Mouse (Mus musculus) embryonic facial prominence, embryonic 12.5 days (tissue): Measurements from ENCODE around the gene Nosip. TPM values are rescaled to one million over a fixed set of nuclear protein-coding genes. Genes with fewer than 3 reads are reported as not detected.

Experiments used
- ATAC-seq: fragments of 200-750 bp; cut with Nextera tagmentation; 2 replicates; pipeline ENCODE4 v1.8.0; 2017; ENCODE audit not compliant: insufficient number of reproducible peaks, insufficient read depth, low FRiP score, low TSS enrichment
- H3K27ac ChIP-seq: fragments of 300-500 bp; sonication (generic); 2 replicates; pipeline ENCODE4 v1.5.1; 2016; ENCODE audit warnings: mild to moderate bottlenecking
- H3K27me3 ChIP-seq: fragments of 300-500 bp; sonication (generic); 2 replicates; pipeline ENCODE4 v1.6.1; 2016; ENCODE audit warnings: mild to moderate bottlenecking, moderate library complexity
- H3K36me3 ChIP-seq: fragments of 300-500 bp; sonication (generic); 2 replicates; pipeline ENCODE4 v1.6.1; 2016; ENCODE audit warnings: mild to moderate bottlenecking
- H3K4me1 ChIP-seq: fragments of 300-500 bp; sonication (generic); 2 replicates; pipeline ENCODE4 v1.6.1; 2016
- H3K4me2 ChIP-seq: fragments of 300-500 bp; sonication (generic); replicated peaks from 2 replicates; pipeline ENCODE4 v1.6.1; 2016; ENCODE audit warnings: mild to moderate bottlenecking, moderate library complexity
- H3K4me3 ChIP-seq: fragments of 300-500 bp; sonication (generic); 2 replicates; pipeline ENCODE4 v1.5.1; 2016; ENCODE audit warnings: mild to moderate bottlenecking
- H3K9ac ChIP-seq: fragments of 300-500 bp; sonication (generic); 2 replicates; pipeline ENCODE4 v1.6.1; 2016; ENCODE audit warnings: mild to moderate bottlenecking, moderate library complexity
- H3K9me3 ChIP-seq: fragments of 300-500 bp; sonication (generic); 2 replicates; pipeline ENCODE4 v1.6.1; 2016; ENCODE audit warnings: mild to moderate bottlenecking, moderate library complexity
- WGBS: fragments of 180-500 bp; shearing (Covaris S2); methylation state at CpG from one replicate; pipeline ENCODE4 v1.1.7; 2016; 5-methylcytosine and 5-hydroxymethylcytosine counted together
- polyA plus RNA-seq: library from polyadenylated mRNA; unstranded; fragments of >200 nt; fragmentation: Nextera tagmentation; extraction: Ambion mirVana; gene quantifications from 2 replicates; pipeline ENCODE4 v1.2.1, GENCODE M21; 2016

The Nosip gene
- polyA plus RNA-seq, 1 experiment from 2014 or later, result 63.0 TPM

GRCm38 (mm10) chr7:45068000-45068318, 5.7 kb downstream of the Nosip start:
- ATAC-seq, result no peak
- WGBS, result 17% methylated on average over 5 of the region's 5 CpGs

GRCm38 (mm10) chr7:45069671-45070070, 7.4 kb downstream of the Nosip start:
- Histone ChIP-seq H3K36me3 (peaks cover 9% of the 10 kb centered on the region), H3K9me3 (no peaks in the 10 kb centered on the region), H3K9ac (no peak overlapping the region), H3K4me2 (no peak overlapping the region), H3K4me1 (no peaks in the 10 kb centered on the region), H3K27me3 (no peaks in the 10 kb centered on the region), H3K27ac (no peak overlapping the region), H3K4me3 (no peak overlapping the region)
- no peak for ATAC-seq
- 89% methylated on average over 2 of the region's 2 CpGs for WGBS

More at GRCm38 (mm10) chr7:45068000-45068318, 5.7 kb downstream of the Nosip start:
- no peaks in the 10 kb centered on the region for H3K27me3 ChIP-seq
- no peaks in the 10 kb centered on the region for H3K9me3 ChIP-seq
- peaks cover 8% of the 10 kb centered on the region; the same call in 1 of the 2 replicates for H3K4me1 ChIP-seq
- no peak overlapping the region for H3K9ac ChIP-seq
- H3K4me2 ChIP-seq, result no peak overlapping the region
- no peak overlapping the region for H3K27ac ChIP-seq
- no peak overlapping the region for H3K4me3 ChIP-seq
- no peaks in the 10 kb centered on the region for H3K36me3 ChIP-seq

- Histone ChIP-seq H3K4me1 (no peaks in the 10 kb centered on the region), H3K27ac (no peak overlapping the region), H3K27me3 (no peaks in the 10 kb centered on the region), H3K9me3 (no peaks in the 10 kb centered on the region), H3K4me2 (no peak overlapping the region), H3K36me3 (peaks cover 33% of the 10 kb centered on the region), H3K9ac (no peak overlapping the region), H3K4me3 (no peak overlapping the region)
- ATAC-seq, result no peak
- WGBS, result 82% methylated on average over 2 of the region's 2 CpGs
Measured at GRCm38 (mm10) chr7:45072230-45072629, 10.0 kb downstream of the Nosip start.

GRCm38 (mm10) chr7:45073171-45073707, 11.0 kb downstream of the Nosip start:
- Histone ChIP-seq H3K9ac (no peak overlapping the region), H3K27ac (no peak overlapping the region), H3K27me3 (no peaks in the 10 kb centered on the region), H3K4me2 (no peak overlapping the region), H3K4me3 (no peak overlapping the region), H3K9me3 (no peaks in the 10 kb centered on the region), H3K4me1 (no peaks in the 10 kb centered on the region), H3K36me3 (peaks cover 41% of the 10 kb centered on the region)
- no peak for ATAC-seq
- 77% methylated on average over 7 of the region's 7 CpGs for WGBS

- Histone ChIP-seq H3K4me2 (no peak overlapping the region), H3K36me3 (peaks cover 41% of the 10 kb centered on the region), H3K9ac (no peak overlapping the region), H3K4me3 (no peak overlapping the region), H3K27ac (no peak overlapping the region), H3K27me3 (no peaks in the 10 kb centered on the region), H3K9me3 (no peaks in the 10 kb centered on the region), H3K4me1 (no peaks in the 10 kb centered on the region)
- no peak for ATAC-seq
- WGBS, result 89% methylated on average over 12 of the region's 12 CpGs
Measured at GRCm38 (mm10) chr7:45073949-45074348, 11.7 kb downstream of the Nosip start.

- no peaks in the 10 kb centered on the region for H3K4me1 ChIP-seq
- H3K9ac ChIP-seq, result no peak overlapping the region
- H3K36me3 ChIP-seq, result peaks cover 41% of the 10 kb centered on the region
- ATAC-seq, result no peak
- H3K9me3 ChIP-seq, result no peaks in the 10 kb centered on the region
- WGBS, result 89% methylated on average over 4 of the region's 4 CpGs
- no peaks in the 10 kb centered on the region for H3K27me3 ChIP-seq
- no peak overlapping the region for H3K4me2 ChIP-seq
- no peak overlapping the region for H3K4me3 ChIP-seq
- H3K27ac ChIP-seq, result no peak overlapping the region
Measured at GRCm38 (mm10) chr7:45075405-45075804, 13.2 kb downstream of the Nosip start.

GRCm38 (mm10) chr7:45076501-45076900, 14.3 kb downstream of the Nosip start:
- Histone ChIP-seq H3K27ac (no peak overlapping the region), H3K4me2 (no peak overlapping the region), H3K9ac (no peak overlapping the region), H3K4me1 (no peaks in the 10 kb centered on the region), H3K4me3 (no peak overlapping the region), H3K36me3 (peaks cover 41% of the 10 kb centered on the region), H3K27me3 (no peaks in the 10 kb centered on the region), H3K9me3 (no peaks in the 10 kb centered on the region)
- WGBS, result 90% methylated on average over 30 of the region's 30 CpGs
- no peak for ATAC-seq

- peaks cover 43% of the 10 kb centered on the region for H3K36me3 ChIP-seq
- H3K4me3 ChIP-seq, result no peak overlapping the region
- WGBS, result 86% methylated on average over 14 of the region's 14 CpGs
- no peaks in the 10 kb centered on the region for H3K4me1 ChIP-seq
- H3K27me3 ChIP-seq, result no peaks in the 10 kb centered on the region
- H3K9me3 ChIP-seq, result no peaks in the 10 kb centered on the region
- no peak overlapping the region for H3K27ac ChIP-seq
- ATAC-seq, result no peak
- H3K4me2 ChIP-seq, result no peak overlapping the region
- H3K9ac ChIP-seq, result no peak overlapping the region
Measured at GRCm38 (mm10) chr7:45077322-45077721, 15.1 kb downstream of the Nosip start.

- H3K9ac ChIP-seq, result no peak overlapping the region
- no peaks in the 10 kb centered on the region for H3K9me3 ChIP-seq
- no peaks in the 10 kb centered on the region for H3K4me1 ChIP-seq
- 88% methylated on average over 2 of the region's 2 CpGs for WGBS
- no peak overlapping the region for H3K4me3 ChIP-seq
- no peak for ATAC-seq
- no peak overlapping the region for H3K4me2 ChIP-seq
- H3K36me3 ChIP-seq, result peaks cover 48% of the 10 kb centered on the region
- no peak overlapping the region for H3K27ac ChIP-seq
- H3K27me3 ChIP-seq, result no peaks in the 10 kb centered on the region
Measured at GRCm38 (mm10) chr7:45077829-45078228, 15.6 kb downstream of the Nosip start.

- WGBS, result 41% methylated on average over 9 of the region's 9 CpGs
- ATAC-seq, result no peak
- H3K4me2 ChIP-seq, result no peak overlapping the region
- H3K27me3 ChIP-seq, result no peaks in the 10 kb centered on the region
- no peak overlapping the region for H3K9ac ChIP-seq
- H3K4me1 ChIP-seq, result no peaks in the 10 kb centered on the region
- H3K4me3 ChIP-seq, result no peak overlapping the region
- peaks cover 53% of the 10 kb centered on the region for H3K36me3 ChIP-seq
- H3K9me3 ChIP-seq, result no peaks in the 10 kb centered on the region
- no peak overlapping the region for H3K27ac ChIP-seq
Measured at GRCm38 (mm10) chr7:45078513-45078912, 16.3 kb downstream of the Nosip start.

- peaks cover 55% of the 10 kb centered on the region for H3K36me3 ChIP-seq
- no peaks in the 10 kb centered on the region for H3K9me3 ChIP-seq
- WGBS, result 0% methylated on average over 10 of the region's 10 CpGs
- H3K4me2 ChIP-seq, result no peak overlapping the region
- no peak overlapping the region for H3K4me3 ChIP-seq
- no peak overlapping the region for H3K9ac ChIP-seq
- H3K27ac ChIP-seq, result no peak overlapping the region
- ATAC-seq, result no peak
- H3K4me1 ChIP-seq, result no peaks in the 10 kb centered on the region
- no peaks in the 10 kb centered on the region for H3K27me3 ChIP-seq
Measured at GRCm38 (mm10) chr7:45079856-45080255, 17.6 kb downstream of the Nosip start.

- Histone ChIP-seq H3K9ac (no peak overlapping the region), H3K9me3 (no peaks in the 10 kb centered on the region), H3K4me1 (no peaks in the 10 kb centered on the region), H3K4me2 (no peak overlapping the region), H3K36me3 (peaks cover 54% of the 10 kb centered on the region), H3K27me3 (no peaks in the 10 kb centered on the region), H3K27ac (no peak overlapping the region), H3K4me3 (no peak overlapping the region)
- ATAC-seq, result no peak
- 50% methylated on average over 5 of the region's 5 CpGs for WGBS
Measured at GRCm38 (mm10) chr7:45081016-45081415, 18.8 kb downstream of the Nosip start.
